Mouse (Mus musculus) v-Abl transformed pro-B cells (cell line): ENCODE data around the gene Olfr56.

ENCODE experiments used
- in situ Hi-C, 2 experiments: fragments of 400-800 bp; cut with MboI; formaldehyde crosslinking; loops; one replicate each; pipeline ENCODE4 v1.15.1; 2025; ENCODE audit not compliant: unreplicated experiment in 2 of 2

Olfr56 gene

DNA sequence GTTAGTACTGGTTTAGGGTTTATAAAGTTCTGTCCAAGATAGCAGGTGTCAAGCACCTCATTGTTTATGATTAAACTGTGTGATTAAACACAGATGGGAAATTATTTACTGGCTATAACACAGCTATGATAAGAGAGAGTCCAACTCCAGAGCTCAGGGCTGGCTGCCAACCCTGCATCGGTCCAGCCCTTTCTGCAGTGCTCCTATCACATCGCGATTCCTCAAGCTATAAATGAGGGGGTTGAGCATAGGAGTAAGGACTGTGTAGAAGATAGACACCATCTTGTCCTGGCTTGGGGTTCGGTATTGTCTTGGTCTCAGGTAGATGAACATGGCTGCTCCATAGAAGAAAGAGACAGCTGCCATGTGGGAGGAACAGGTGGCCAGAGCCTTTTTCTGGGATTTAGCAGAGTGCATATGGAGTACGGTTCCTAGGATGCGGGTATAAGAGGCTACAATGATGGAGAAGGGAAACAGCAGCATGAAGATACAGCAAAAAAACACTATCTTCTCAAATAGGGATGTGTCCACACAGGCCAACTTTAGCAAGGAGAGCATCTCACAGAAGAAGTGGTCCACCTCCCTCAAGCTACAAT is 134.0 kb downstream of the Olfr56 start:
- in situ Hi-C loops: loop anchor here in 1 of 2 experiments (5.0 kb wide), 1 partner anchor 150 kb away; no protein-coding TSS in a partner anchor

DNA sequence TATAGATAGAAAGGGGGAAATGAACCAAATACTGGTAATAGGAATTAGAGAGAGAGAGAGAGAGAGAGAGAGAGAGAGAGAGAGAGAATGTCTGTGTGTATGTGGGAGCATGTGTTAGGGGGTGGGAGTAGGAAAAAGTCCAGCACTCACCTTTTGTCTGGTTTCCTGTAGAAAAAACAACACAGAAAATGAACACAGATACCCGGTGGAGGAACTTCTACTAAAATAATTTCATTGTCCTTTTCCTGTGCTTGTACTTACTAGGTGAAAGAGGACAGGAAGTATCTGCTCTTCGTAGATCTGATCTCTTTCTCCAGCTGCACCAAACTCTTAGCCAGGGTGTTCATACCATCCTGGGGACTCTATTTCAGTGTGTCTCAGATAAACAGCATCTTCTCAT is 135.5 kb downstream of the Olfr56 start:
- in situ Hi-C loops: loop anchor here in 1 of 2 experiments (5.0 kb wide), 1 partner anchor 148 kb away; no protein-coding TSS in a partner anchor

DNA sequence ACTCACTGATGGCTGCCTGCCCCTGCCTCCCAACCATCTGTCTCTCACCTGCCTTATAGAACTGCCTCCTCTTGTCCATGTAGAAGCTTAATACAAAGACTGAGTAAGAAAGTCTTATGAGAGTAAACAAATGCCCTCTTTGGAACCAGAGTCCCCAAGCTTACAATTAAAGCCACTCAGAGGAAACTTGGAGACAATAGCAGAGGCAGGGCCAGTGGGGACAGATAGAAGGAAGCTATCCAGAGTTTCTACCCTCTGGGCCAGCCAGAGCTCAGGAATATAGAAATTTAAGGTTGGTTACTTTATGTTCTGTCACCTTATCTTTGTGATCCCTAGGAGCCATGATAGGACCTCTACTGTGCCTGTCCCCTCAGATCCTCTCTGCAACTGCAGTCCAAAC is 136.1 kb downstream of the Olfr56 start, which contains the start of gene Olfr1396:
TSS of gene Olfr1396 (minus strand) at position 101 of the 400 bp plus-strand sequence.
- in situ Hi-C loops: loop anchor here (5.0 kb wide), 2 partner anchors 148 to 158 kb away; no protein-coding TSS in a partner anchor

DNA sequence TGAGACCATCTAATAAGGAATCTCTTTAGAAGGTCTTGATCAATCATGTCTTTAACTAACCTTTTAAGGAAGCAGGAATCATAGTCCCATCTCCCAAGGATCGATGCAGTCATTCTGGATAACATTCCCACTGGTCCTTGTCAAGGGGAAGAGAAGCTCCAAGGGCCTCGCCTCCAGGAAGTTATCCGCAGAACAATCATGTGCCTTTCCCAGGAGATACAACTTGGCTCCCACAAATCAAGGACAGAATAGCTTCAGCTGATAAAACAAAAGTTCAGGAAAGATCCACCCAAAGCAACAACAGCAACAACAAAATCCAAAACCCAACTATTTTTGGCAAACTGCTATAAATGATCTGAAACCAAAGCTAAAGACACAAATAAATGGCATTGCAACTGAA is 140.9 kb downstream of the Olfr56 start:
- in situ Hi-C loops: loop anchor here in 1 of 2 experiments (5.0 to 10.0 kb wide), 2 partner anchors 153 to 285 kb away; no protein-coding TSS in a partner anchor

DNA sequence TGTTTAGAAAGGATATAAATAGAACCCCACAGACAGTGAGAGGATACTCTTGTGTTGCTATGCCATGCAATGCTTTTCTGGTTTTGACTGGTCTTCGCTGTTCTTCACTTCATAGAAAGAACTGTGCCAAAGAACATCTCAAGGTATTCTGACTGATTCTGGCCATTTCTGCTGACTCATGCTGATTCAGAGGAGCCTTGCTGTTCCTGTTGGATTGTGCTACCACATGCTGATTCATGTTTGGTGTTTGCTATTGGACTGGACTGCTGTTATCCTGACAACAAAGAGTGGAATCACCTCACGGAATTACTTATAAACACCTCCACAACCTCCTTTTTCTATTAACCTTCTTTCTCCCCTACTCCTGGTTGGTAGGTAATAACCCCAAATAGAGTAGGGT is 145.5 kb downstream of the Olfr56 start:
- in situ Hi-C loops: loop anchor here in 1 of 2 experiments (10.0 kb wide), 1 partner anchor 281 kb away; no protein-coding TSS in a partner anchor

DNA sequence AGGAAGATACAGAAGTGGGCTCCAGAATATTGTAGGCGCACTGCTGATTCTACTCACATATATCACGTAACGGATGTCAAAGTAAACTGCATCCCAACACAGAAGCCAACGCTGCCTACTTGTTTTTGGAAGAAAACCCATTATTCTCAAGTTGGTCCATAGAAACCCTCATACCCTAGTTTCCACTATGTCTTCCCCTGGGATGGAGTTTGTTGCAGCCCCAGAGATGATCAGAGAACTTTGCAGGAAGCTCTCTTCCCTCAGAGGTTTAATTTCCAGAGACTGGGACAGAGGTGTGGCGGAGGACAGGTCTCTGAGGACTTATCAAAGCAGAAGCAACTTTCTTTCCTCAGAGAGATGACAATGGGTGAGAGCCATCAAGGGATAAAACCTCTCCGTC is 163.3 kb downstream of the Olfr56 start, which contains the start of gene Olfr1395:
TSS of gene Olfr1395 (plus strand) at position 301 of the 400 bp plus-strand sequence.
- in situ Hi-C loops: no loop called here

DNA sequence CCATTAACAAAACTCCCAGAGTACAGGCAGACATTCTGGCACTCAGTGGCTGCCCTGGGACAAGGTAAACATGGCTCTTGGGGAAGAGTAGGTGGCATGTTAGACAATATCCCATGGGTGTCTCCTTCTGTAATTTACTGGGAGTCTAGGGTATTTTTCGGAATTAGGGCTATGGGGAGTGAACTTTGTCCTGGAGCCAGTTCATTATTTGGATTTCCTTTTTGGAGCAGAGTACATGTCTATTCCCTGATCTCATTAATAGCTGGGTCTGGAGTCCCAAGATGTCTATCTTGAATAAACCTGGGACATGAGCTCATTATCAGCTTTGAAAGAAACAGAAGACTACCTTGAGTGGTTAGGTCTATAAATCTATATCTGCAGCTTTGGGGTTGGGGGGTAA is 175.4 kb downstream of the Olfr56 start, which contains the start of gene Olfr1394:
TSS of gene Olfr1394 (plus strand) at position 301 of the 400 bp plus-strand sequence.
- in situ Hi-C loops: no loop called here

DNA sequence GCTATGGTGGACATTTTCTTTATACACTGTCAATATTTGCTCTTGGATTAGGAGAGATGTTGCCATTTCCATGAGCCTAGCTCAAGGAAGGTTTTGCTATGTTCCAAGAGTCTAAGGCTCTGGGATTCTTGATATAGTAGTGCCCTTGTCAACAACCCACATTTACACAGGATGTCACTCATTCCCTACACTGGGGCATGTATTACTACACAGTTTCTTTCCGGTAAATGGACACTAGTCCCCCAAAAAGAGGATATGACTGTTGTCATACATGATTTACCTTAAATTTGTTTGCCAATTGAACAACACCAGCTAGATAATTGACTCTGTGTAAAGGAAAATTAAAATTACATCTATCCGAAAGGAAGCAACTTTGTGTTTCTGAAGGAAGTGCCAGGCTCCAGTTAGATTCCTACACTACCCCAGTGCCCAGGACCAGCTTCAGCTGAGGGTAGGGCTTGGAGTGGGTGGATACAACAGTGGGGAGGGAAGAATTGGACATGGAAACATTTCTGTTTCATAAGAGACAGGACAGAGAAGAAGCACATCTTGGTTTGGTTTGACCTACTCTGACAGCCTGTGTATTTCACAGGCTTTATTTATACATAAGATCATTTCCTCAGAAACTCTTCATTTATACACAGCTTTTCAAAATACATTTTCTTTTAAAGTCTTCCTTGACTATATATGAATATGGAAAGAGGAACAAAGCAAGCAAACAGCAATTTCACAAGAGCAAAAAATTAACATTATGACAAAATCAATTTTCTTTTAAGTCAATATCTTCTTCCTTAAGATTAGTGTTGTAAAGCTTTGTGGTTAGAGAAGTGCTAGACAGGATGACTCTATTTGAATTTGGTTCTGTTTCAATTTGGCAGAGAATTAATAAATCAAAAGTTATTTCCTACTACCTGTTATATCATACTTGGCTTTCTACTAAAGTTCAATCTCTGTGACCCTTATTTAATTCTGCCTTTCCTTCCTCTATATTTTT is 178.4 kb downstream of the Olfr56 start:
- in situ Hi-C loops: no loop called here

DNA sequence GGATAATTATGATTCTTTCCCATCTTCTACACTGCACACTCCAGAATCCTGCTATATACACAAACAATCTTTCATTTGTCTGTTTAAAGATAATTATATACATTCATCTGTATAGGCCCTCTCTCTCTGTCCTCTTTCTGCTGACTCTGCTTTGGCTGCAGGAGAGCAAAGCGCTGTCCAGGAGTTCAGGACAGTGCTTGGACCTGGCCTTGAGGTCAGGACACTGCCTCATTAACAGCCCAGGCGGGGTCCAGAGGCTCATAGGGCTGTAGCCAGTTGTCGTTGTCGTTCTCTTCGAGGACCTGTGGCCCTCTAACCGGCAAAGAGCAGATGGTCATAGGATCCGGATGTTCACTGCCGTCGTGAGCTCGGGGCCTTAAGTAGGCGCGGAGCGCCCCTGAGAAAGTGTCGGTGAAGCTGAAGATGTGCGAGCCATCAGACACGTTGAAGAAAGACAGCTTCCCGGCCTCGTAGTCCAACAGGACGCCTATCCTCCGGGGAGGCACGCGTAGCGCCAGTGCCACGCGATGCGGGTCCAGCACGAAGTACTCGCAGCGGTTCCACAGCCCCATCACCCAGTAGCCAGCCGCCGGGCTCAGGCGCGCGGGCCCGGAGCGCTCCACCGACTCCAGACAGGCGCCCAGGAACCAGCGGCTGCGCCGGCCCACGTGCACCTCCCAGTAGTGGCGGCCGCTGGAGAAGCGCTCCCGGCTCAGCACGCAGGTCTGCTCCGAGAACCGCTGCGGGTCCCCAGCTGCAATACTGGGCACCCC is 190.3 kb downstream of the Olfr56 start:
- in situ Hi-C loops: no loop called here

DNA sequence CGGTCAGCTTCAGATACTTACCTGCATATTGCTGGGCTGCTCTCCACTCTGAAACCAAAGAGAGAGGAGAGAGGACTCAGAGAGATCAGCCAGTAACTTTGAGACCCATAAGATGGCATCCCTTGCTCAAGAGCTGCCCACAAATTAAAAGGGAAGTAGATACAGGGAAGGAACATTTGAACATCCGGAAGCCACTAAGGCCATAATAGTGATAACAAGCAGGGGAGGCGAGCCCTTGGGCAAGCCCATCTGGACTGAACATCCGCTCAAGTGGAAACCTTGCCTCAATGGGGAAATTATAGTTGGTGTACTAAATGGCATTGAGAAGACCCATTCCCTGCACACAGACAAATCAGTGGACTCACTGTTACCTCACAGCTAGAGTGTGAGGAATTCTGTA is 191.9 kb downstream of the Olfr56 start:
- in situ Hi-C loops: no loop called here

DNA sequence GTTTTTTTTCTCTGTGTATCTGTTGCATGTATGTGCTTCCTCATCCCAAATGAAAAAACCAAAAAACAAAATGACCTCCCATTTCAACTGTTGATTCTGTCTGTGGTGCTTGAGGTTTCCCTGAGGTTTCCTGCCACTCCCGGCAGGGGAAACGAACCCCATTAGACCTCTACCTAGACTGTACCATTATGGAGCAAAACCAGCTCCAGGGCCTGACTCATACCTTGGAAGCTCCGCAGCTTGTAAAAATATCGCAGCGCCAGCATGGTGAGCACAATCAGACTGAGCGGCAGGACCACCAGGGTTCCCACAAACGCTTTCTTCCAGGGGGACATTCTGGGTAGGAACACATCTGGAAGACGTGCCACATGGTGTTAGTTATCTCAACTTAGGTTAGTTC is 196.7 kb downstream of the Olfr56 start:
- in situ Hi-C loops: loop anchor here (5.0 to 25.0 kb wide), 2 partner anchors 237 to 403 kb away; partner anchors contain the start of gene Olfr1389 (in 1 of the 2)

DNA sequence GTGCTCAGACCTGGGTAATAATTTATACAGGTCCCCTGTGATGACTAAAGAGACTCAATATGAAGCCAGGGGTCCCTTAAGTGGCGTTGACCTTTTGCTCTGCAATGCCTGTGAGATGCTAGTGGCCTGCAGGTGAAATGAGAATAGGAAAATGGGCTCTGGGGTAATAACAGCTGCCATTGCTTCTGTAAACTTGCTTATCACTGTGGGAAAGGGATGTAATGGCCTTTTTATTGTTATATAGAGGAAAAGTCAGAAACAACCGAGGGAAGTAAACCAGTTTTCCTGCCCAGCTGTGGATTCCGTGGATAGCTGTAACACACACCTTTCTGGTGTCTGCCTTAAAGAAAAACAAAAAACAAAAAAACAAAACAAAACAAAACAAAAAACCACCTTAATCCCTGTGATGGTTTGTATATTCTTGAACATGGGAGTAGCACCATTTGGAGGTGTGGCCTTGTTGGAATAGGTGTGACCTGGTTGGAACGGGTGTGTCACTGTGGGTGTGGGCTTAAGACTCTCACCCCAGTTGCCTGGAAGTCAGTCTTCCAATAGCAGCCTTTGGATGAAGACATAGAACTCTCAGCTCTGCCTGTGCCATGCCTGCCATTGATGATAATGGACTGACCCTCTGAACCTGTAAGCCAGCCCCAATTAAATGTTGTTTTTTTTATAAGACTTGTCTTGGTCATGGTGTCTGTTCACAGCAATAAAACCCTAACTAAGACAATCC is 197.5 kb downstream of the Olfr56 start:
- in situ Hi-C loops: loop anchor here (5.0 to 25.0 kb wide), 2 partner anchors 236 to 404 kb away; partner anchors contain the start of gene Olfr1389 (in 1 of the 2)

DNA sequence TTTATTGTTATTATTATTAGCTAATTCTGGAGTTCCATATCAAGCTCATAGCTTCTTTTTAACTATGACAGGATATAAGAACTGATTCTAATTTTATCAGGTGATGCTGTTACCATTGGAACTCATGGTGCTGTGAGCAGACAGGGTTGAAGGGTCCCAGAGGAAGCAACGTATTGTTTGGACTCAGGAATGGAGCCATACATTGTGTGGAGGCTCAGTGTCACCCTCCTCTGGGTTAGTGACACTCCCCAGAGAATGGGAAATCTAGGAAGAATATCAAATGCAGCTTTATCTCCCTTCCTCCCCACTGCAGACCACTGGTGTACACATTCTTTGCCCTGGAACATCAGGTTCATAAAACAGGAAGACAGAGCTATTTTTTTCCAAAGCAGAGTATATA is 204.5 kb downstream of the Olfr56 start:
- in situ Hi-C loops: loop anchor here in 1 of 2 experiments (25.0 kb wide), 1 partner anchor 229 kb away; the partner anchor contains the start of gene Olfr1389
